Mouse (Mus musculus): ENCODE results near the gene Btrc.
A peak's percentile ranks its signal among the peaks of the same experiment; 100 is the strongest.
"Not testable (repeated sequence)": the region's sequence is repeated elsewhere in the genome, so short reads cannot be mapped to it uniquely, and the experiment has no call there.

Gene Btrc

DNA sequence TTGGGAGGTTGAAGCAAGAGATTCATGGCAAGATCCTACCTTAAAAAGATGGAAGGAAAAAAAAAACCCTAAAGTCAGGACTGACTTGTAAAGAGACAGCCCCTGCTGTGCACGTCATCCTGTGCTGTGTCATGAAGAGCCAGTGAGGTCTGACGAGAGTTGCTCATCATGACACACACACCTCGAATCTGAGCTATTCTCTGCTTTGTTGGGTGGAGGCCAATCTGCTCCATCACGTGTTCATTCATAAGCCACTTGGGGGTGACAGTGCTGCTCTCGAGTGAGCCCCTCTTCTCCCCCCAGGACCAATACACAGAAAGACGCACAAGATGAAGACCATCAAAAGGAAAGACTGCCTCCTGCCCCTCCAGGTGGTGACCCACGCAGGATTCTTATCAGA is 170.1 kb downstream of the Btrc start:
- DNase-seq (ENCODE audit: low spot score) = no peak

DNA sequence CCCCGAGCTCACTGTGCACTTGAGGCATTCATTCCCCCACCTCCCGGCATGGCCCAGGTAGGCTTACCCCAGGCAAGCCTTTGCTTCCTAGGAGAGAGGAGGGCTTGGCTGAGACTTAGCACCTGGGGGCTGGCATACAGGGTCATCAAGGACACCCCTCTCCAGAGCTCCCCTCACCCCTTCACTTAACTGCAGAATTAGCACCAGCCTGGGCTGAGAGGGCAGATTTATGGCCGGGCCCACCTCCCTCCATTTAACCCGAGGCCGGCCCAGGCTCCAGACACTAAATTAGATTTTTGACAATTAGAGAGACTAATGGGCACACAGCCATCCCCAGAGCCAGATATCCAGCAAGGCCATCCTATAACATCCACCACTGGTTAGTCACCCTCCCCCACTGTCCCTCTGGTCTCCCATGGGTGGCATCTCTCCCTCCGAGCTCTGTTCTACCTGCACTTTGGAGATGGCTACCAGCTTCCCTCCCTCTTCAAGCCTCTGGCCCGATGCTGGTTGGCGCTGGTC is 171.7 kb downstream of the Btrc start:
- DNase-seq (ENCODE audit: low spot score) = no peak

DNA sequence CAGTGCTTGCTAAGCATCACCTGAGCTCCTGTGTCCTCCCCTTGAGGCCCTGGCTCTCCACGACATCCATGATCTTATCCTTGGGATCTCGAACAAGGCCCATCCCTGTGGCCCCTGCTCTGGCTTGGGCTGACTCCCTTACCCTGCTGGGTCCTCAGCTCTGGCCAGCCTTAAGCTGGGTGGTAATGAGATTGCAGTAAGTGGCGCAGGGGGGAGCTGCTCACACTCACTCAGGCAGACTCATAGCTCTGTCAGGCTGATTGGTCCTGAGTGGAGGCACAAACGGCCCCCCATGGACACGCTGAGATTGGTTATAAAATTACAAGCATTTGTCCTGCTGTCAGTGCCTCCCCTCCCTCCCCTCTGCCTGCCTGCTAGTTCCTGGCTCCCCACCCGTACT is 172.4 kb downstream of the Btrc start:
- no peak for DNase-seq (ENCODE audit: low spot score)

DNA sequence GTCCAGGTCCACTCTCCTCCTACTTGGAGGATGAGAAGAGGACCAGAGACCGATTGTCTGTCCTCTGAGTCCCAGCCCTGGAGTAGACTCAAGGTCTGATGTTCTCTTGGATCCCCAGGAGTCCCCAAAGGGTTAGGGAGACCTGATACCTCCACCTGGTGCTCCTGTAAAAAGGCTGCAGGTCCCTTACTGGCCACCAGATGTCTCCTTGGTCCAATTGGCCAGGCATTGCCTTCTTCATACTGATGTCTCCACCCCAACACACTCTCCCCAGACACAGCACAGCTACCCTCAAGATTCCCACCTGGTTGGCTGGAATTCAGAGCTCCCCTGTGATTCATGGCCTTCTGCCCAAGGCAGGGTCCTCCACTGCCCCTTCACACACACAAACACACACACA is 174.0 kb downstream of the Btrc start:
- no peak for DNase-seq (ENCODE audit: low spot score)

DNA sequence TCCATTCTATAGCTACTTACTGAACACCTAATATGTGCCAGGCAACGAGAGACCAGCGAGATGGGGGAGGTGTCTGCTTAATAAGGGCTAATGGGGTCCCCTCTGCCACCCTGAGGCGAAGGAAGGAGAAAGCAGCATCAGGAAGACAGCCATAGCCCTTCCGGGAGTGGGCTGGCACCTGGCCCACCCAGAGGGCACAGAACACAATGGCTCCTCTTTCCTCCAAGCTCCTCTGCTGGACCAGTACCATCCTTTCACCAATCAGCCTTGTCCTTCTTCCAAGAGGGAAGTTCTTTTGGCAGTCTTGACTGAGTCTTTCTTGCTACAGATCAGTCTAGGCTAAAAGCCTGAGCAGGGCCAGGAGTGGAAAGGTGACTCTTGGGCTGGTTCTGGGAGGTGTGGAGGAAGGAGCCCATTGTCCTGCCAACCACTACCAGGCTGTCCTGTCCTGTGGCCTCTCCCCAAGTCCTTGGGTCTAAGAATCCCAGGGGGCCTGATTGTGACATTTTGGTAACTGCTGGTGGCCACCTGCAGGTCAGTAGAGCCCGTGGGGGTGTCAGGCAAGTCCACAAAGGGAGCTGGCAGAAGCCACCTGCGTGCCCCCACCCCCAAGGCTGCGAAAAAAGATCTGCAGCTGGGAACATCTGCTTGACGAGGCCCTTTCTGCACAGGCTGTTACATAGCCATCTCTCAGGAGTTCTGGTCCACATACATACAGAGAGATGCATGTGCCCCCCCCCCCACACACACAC is 177.3 kb downstream of the Btrc start:
- no peak for DNase-seq (ENCODE audit: low spot score)

DNA sequence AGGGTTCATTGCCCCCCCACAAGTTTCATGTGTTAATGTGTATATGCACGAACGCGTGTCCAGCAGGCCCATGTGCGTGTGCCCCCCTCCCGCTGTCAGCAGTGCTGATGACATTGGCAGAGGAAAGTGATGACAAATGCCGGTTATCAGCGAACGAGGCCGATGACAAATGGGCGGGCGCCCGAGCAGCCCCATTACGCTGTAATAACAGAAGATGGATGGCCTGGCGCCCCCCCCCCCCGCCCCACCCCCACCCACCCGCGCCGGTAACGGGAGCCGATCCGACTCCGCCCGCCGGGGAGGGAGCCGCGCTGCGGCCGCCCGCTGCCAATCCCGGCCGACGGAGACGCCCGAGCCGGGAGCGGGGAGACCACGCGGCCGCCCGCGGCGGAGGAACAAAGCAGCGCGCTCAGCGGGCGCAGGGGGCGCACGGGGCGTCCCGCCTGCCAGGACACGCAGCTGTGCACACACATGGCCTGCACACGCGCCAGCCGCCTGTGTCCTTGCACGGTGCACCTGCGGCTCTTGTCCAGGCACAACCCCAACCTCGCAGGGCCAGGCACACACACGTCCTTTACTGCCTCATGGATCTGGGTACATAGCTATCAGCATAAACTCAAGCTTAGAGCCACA is 178.0 kb downstream of the Btrc start:
- peak; percentile 27 for DNase-seq (ENCODE audit: low spot score)

DNA sequence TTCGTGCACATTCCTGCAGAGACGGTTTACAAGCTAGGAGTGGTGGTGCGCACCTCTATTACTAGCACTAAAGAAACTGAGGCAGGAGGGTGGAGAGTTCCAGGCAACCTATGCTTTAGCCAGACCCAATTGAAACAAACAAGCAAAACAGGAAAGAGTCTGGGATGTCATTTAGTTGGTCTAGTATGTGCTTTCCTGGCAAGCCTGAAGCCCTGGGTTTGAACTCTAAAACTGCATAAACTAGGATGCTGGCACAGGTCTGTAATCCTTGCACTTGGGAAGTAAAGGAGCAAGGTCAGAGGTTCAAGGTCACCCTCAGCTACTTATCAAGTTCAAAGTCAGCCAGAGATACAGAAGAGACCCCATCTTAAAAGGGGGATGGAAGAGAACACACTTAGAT is 178.5 kb downstream of the Btrc start:
- no peak for DNase-seq (ENCODE audit: low spot score)

DNA sequence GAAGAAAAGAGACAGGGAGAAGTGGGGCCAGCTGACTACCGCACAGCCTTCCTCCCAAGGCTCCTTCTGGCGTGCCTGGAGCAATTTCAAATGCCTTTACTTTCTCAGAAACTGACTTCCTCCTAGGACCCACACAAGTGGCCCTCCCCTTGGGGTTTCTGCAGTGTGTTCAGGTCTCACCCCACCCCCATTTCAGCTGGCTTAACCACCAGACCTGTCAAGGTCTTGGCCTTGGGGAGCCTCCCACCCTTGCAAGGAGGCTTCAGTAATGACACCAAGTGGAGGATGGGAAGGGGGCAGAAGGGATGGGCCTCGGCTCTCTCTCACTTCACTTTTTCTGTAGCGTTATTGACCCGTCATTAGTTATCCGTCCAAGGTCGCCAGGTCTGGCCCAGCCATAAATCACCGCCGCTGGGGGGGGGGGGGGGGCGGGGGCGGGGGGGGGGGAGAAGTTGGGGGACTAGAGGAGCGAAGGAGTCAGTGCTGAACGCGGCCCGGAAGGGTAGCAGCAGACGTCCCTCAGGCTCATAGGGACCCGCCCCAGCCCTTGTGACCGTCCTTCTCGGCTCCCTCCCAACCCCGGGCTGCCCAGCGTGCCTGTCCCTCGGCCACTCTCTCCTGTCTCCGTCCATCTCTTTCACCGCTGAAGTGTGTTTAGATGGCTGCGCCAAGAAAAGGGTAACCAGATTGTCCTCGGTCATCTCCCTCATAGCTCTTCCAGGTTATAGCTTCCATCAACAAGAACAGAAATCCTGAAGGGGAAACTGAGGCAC is 180.8 kb downstream of the Btrc start:
- DNase-seq (ENCODE audit: low spot score) = no peak

DNA sequence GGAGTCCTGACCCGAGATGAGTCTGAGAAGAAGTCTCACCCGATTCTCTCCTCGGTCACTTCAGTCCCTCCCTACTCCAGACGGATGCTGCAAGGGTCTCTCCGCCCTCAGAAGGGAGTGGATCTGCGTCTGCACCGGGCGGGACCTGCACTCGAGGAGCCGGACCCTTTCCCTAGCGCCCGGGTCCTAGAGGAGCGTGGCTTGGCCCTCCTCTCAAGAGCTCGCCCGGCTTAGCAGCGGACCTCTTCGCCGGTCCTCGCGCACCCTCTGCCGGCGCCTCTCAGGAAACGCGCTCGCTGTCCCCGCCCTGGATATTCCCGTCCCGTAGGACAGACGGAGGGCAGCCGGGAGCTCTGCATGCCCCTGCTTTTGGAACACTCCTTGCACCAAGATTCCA is 181.4 kb downstream of the Btrc start:
- peak; percentile 82 for DNase-seq (ENCODE audit: low spot score)

DNA sequence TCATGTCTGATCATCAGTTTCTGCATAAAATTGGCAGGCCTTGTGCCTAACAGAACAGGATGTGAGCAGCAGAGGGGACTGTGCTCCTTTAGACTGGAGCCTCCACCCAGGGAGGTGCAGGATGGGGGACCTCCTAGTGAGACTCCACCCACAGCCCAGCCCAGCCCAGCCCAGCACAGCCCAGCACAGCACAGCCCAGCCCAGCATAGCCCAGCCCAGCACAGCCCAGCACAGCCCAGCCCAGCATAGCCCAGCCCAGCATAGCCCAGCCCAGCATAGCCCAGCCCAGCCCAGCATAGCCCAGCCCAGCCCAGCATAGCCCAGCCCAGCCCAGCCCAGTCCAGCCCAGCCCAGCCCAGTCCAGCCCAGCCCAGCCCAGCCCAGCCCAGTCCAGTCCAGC is 184.7 kb downstream of the Btrc start:
- not testable (repeated sequence) for DNase-seq (ENCODE audit: low spot score)

DNA sequence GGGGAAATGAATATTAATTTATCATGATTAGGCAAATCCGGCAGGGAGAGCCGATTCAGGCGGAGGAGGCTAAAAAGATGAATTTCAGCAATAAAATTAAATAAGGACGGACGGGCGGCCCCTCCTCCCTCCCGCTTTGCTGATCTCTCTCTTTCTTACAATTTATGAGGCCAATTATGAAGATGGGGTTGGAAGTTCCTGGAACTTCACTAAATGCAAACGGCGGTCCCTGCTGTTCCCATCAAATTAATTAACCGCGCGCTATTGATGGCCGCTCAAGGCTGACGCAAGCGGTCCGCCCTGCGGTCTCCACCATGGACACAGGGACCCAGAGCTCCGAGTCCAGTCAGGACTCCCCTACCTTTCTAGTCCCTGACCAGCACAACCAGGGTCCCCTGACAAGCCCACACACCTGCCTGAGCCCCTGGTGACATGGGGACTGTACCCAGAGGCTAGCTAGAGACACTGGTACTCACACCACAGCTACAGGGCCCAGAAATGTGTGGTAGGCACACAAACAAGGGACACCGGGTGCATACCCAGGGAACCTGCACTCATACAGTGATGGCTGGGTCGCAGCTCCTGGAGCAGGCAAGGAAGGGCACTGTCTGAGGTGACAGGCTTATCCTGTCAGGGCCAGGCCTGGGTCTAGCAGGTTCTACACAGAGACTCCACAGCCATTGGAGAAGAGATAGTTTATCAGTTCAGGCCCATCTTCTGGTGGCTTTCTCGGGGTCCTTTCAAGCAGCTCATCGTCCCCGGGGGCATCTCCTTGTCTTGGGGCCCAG is 185.8 kb downstream of the Btrc start:
- no peak for DNase-seq (ENCODE audit: low spot score)

DNA sequence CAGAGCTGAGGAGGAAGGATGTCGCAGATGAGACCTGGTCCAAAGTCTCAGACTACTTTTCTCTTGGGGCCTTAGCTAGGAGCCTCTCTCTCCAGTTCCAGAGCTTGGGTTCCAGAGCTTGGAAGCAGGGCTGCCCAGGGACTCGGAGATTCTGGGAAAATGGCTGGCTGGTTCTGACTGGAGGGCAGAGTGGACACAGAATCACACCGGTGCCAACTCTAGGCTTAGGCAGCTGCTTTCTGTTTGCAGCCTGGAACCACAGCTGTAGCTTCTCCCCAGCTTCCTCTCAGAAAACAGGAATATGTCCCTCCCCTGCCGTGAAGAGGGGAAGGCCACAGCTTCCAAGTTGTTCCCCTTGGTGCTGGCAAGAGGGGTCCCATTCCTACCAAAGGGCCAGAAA is 186.4 kb downstream of the Btrc start:
- DNase-seq (ENCODE audit: low spot score) = no peak

DNA sequence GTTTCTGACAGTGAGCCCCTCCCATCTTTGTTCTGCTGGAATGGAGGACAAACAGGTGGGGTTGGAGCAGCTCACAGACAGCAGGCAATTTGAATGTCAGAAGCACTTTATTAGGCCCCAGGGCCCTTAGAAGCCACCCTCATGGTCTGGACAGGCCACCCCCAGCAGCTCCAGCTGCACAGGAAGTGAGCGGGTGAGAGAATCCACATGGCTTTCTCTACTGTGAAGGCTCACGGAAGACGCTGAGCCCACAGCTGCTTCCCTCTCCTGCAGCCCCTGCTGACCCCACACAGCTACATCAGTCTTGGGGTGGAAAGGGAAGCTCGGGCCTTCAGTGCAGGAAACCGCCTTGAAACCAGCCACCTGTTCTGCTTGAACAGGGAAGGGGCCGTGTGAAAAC is 188.7 kb downstream of the Btrc start:
- DNase-seq (ENCODE audit: low spot score) = no peak

DNA sequence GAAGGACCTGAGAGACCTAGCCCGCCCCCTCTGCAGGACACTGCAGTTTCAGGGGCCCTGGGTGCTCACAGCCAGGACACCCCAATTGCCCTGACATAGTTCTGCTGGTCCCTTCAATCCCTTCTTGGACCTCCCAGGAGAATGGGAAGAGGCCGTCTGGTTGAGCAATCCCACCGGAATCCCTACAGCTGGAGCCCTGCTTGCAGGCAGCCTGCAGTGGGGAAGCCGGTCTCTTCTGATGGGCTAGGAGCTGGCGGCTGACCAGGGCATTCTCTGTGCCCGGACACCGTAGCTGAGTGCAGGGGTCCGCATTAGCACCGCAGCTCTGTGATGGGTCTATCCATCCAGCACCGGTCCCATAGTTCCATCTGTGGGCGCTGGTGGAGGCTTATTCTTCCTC is 190.6 kb downstream of the Btrc start:
- no peak for DNase-seq (ENCODE audit: low spot score)

DNA sequence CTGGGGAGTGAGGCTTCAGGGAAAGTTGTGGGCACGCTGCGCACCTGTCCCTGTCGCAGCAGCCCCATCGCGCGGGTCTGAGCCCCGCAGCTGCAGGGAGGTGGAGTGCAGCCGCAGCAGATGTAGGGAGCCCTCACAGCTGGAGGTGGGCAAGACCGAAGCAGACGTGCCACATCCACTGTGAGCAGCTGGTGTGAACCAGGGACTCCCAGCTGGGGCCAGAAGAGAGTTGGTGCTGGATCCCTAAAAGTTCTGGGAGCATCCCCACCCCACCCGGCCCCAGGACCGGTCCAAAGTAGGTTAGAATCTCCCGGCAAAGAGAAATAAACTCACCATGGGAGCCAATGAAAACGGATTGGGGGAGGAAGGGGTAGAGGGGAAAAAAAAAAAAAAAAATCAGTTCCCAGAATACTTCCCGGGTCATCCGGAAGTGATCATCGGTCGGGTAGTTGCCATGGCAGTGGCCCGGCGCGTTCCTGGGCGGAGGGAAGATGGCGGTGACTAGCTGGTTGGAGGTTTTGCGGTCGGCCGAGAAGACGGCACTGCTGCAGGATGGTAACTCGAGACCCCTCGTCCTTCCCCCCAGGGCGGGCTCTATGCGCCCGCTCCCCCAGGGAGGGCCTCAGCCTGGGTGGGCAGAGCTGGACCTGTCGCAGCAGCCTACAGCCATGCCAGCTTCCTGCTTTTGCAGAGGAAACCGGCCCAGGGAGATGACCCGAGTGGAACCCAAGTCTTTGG is 196.8 kb downstream of the Btrc start, which contains the start of the genes Poll and Gm17018:
Gene Poll, minus strand, starts transcription at position 379 of the 738 bp plus-strand sequence.
Gene Gm17018, plus strand, starts transcription at position 463 of the 738 bp plus-strand sequence.
- peak; percentile 84 for DNase-seq (ENCODE audit: low spot score)

DNA sequence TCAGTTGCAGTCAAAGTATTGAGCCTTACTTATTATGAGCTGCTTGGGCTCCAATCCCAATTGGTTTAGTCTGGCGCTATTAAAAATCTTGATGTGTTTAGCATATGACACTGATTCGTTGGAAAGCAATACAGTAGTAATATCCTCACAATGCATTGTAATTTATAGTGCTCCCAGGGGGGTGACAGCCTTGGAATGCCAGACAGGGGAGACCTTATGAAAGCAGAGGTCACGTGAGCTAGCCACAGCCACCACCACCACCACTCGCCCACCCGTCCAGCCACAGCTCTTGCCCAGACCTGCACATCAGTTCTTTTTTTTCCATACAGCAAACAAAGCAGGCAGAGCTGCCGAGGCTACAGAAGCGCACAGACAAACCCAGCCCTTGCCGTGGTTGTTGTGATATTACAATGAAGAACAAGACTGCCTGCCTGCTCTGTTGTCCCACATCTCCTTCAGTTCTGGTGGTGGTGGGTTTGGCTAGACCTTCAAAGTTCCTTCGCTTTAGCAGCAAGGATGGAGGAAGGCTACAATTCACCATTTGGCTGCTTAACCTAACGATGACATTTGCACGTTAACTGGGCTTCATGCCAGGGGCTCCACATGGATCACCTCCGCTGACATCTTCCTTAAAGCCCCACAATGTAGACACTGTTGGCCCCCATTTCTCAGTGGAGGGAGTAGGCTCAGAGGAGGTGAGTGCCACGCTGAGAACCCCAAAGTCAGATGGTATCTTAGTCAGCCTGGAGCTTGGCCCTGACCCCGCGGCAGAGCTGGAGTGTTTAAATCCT is 202.6 kb downstream of the Btrc start:
- DNase-seq (ENCODE audit: low spot score) = no peak

DNA sequence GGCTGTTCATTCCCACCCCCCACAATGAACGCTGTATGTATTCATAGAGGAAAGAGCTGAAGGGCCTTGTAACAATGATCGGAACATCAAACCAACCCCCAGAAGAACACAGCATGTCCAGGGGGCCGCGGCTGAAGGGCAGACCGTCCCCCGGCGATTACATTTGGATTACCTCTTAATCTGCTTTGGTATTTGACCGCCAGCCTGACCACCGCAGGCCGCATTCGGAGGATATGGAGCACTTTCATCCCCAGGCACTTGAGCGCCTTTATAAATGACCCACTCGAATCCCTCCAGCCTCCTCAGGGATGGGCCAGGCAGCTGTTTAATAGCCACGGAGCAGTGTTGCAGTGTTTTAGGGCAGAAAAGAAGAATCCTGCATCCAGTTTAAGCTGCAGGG is 203.8 kb downstream of the Btrc start:
- no peak for DNase-seq (ENCODE audit: low spot score)

DNA sequence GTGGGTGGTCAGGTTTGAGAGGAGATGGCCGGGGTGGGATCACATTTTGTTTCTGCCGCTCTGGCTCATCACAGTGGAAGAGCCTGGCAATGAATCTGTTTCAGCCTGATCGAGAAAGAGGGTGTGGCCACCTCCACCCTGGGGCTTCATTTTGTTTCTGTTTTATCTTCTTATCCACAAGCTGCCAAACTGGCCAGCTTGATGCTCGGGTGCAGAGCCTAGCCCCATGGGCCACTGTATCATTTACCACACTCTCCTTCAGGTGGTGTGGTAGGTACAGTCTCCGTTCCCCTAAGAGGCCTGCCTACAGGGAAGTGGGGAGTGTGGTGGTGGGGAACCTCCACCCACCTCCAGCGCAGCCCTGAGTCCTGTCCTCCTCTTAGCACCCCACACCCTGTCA is 209.5 kb downstream of the Btrc start:
- no peak for DNase-seq (ENCODE audit: low spot score)

DNA sequence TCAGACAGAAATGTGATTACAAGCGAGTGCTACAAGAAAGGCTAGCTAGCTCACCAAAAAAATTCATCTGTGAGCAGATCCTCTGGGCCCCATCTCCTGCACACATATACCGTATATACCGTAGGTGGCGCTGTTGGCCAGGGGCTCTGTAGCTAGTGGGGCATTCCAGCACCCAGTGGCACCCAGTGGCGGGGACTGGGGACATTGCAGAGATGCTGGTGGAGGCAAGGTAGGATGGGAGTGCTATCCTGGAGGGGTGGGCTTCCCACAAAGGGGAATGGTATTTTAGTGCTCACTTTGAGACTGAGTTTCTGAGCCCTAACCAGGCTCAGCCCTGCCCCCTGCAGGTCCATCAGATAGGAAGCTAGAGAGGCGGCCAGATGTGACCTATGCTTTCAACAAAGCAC is 210.3 kb downstream of the Btrc start:
- DNase-seq (ENCODE audit: low spot score) = peak; percentile 40

DNA sequence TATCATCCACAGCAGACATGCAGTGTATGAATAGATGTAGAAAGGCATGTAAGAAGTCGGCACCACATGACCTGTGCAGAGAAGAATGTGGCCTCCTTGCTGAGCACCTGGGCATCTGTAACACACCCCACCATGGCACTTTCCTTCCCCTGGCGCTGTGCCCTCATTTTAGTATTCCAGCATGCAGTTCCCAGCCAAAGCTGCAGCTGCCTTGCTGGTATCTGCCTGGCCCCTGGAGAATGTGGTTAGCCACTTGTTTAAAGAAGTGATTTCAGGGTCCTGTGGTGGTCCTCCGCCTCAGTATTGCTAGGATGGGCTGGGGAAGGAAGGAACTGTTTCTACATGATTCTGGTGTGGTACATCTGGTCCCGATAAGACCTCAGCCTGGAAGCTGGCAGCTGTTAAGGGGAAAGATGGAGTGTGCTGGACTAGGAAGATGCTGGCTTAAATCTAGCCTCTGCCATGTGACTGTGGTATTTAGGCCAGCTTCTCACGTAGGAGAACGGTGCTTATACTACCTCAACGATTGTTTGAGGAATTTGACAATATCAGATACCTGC is 210.9 kb downstream of the Btrc start:
- DNase-seq (ENCODE audit: low spot score) = no peak
